Mouse (Mus musculus) ES-Bruce4 (cell line): Measurements from ENCODE around the gene Serpina1e.
"Not testable (repeated sequence)": the region's sequence is repeated elsewhere in the genome, so short reads cannot be mapped to it uniquely, and the experiment has no call there.

Experiments
- CTCF ChIP-seq: IDR thresholded peaks from one replicate; pipeline ENCODE4 v1.8.1; 2011; ENCODE audit warnings: low read depth, low read length
- EP300 ChIP-seq: IDR thresholded peaks from 2 replicates; pipeline ENCODE4 v1.6.1; 2011; ENCODE audit warnings: low read depth, low read length; ENCODE audit not compliant: insufficient read depth
- POLR2A ChIP-seq: IDR thresholded peaks from one replicate; pipeline ENCODE4 v1.8.1; 2011; ENCODE audit warnings: low read length; ENCODE audit not compliant: insufficient read depth

DNA sequence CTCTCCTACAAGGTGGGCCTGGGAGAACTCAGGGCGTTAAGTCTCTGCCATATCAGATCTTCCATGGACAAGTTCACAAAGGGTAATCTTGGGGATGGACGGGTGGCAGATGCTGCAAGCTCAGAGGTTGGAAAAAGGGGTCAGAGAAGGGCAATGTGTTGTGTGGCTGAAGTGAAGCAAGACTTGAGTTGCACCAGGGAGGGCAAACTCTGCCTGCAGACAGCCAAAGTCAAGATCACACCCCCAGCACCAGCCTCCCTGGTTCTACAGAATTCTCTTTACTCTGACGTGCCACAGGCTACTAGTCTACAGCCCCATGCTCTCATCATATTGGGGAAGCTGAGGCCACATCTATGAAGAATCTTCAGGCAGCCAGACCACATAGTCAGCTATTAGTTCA, 5.8 kb downstream of the Serpina1e start:
- not testable (repeated sequence) for TF ChIP-seq POLR2A, CTCF, EP300
